Mouse (Mus musculus) gastrocnemius, postnatal 4 days (tissue): ENCODE measurements at regions not wholly inside any gene's neighbourhood (a gene's known extent, or its start where the extent isn't known, plus 50 kb on each side); places are given as distances from the start of the nearest gene placed in this dataset.

Experiments
- DNase-seq, 2 experiments: peaks; one replicate each; pipeline ENCODE4 v3.0.0; 2021 to 2022; ENCODE audit warnings: low spot score in 2 of 2, mixed read lengths in 2 of 2

GRCm38 (mm10) chrX:16421159-16421558 is 101.5 kb upstream of the Cypt1 start:
- no peak for DNase-seq

- no peak for DNase-seq
Measured at GRCm38 (mm10) chrX:16421663-16422062, 101.0 kb upstream of the Cypt1 start.

- DNase-seq: no peak
Measured at GRCm38 (mm10) chrX:16438088-16438487, 84.6 kb upstream of the Cypt1 start.

GRCm38 (mm10) chrX:16450496-16451078 is 72.1 kb upstream of the Cypt1 start:
- DNase-seq: peak in 1 of 2 experiments; percentile 6
